In genomic region chr9:56669605-56670221, GRCm38 (mm10) we compare ENCODE assay signal across 12 mouse cellular contexts.
DNase-seq lines count a peak whose midpoint lies in the region; ATAC-seq and TF ChIP-seq lines count a peak whose summit lies in the region.
"Had no signal": no experiment of that assay in that cellular context is flagged by ENCODE, and none has a peak within 500 bp of the region (broad histone marks: within the 10 kb centered on the region; RNA-seq: fewer than 3 reads in every experiment).

No protein-coding gene starts in this region.

- intact Hi-C loops in left cerebral cortex, adult 2 months (cut with DNase I): no loop called here
- intact Hi-C loops in left cerebral cortex, postnatal 10 days (cut with DNase I): no loop called here

- 0 out of 2 replicates have a peak, but pooled peaks cover 4% of the 10 kb centered on the region for H3K4me1 ChIP-seq in forebrain, embryonic 14.5 days (ENCODE audit: control insufficient read depth, insufficient read depth, low read length)
- H3K4me1 ChIP-seq in forebrain, embryonic 11.5 days (replicated peaks; ENCODE audit: control insufficient read depth, insufficient read depth, low read length): no peaks in the 10 kb centered on the region
- H3K4me1 ChIP-seq in cortical plate, adult 2 months (ENCODE audit: control insufficient read depth, insufficient read depth, low read length): 0 out of 2 replicates have a peak, but pooled peaks cover 6% of the 10 kb centered on the region
- H3K4me1 ChIP-seq: embryonic facial prominence, embryonic 12.5 days; limb, embryonic 13.5 days had no signal

- H3K27me3 ChIP-seq in forebrain, embryonic 14.5 days (replicated peaks; ENCODE audit: control insufficient read depth, insufficient read depth, low read length): no peaks in the 10 kb centered on the region
- no peaks in the 10 kb centered on the region for H3K27me3 ChIP-seq in forebrain, embryonic 11.5 days (ENCODE audit: control insufficient read depth, insufficient read depth, low read length)
- H3K27me3 ChIP-seq: embryonic facial prominence, embryonic 12.5 days; limb, embryonic 13.5 days had no signal

- H3K9ac ChIP-seq in forebrain, embryonic 14.5 days (ENCODE audit: low read length): no peak overlapping the region
- H3K9ac ChIP-seq in forebrain, embryonic 11.5 days (ENCODE audit: low read length): no peak overlapping the region
- H3K9ac ChIP-seq: embryonic facial prominence, embryonic 12.5 days; limb, embryonic 13.5 days had no signal

- no peak overlapping the region; the same call in 1 of the 2 replicates for H3K27ac ChIP-seq in forebrain, embryonic 14.5 days (ENCODE audit: low read depth, low read length)
- no peak overlapping the region for H3K27ac ChIP-seq in forebrain, embryonic 11.5 days (ENCODE audit: low read depth, low read length)
- peak overlapping the region; percentile 81 for H3K27ac ChIP-seq in left cerebral cortex, adult 2 months
- peak overlapping the region; percentile 52; the same call in 1 of the 2 replicates for H3K27ac ChIP-seq in cortical plate, adult 2 months (ENCODE audit: insufficient read depth, low read length)
- H3K27ac ChIP-seq: embryonic facial prominence, embryonic 12.5 days; heart, adult 2 months; limb, embryonic 13.5 days had no signal

- 0 out of 2 replicates have a peak, but pooled peaks have one; percentile 29 for ATAC-seq in forebrain, embryonic 14.5 days
- no peak for ATAC-seq in forebrain, embryonic 11.5 days (replicated peaks; ENCODE audit: low FRiP score)

- no peak overlapping the region for H3K4me2 ChIP-seq in forebrain, embryonic 14.5 days (ENCODE audit: low read length)
- no peak overlapping the region for H3K4me2 ChIP-seq in forebrain, embryonic 11.5 days (ENCODE audit: low read depth, low read length, severe bottlenecking)
- H3K4me2 ChIP-seq: embryonic facial prominence, embryonic 12.5 days; limb, embryonic 13.5 days had no signal

- no peaks in the 10 kb centered on the region for H3K36me3 ChIP-seq in forebrain, embryonic 14.5 days (ENCODE audit: control insufficient read depth, insufficient read depth, low read length)
- H3K36me3 ChIP-seq in forebrain, embryonic 11.5 days (ENCODE audit: control insufficient read depth, insufficient read depth, low read length): no peaks in the 10 kb centered on the region
- H3K36me3 ChIP-seq: embryonic facial prominence, embryonic 12.5 days; limb, embryonic 13.5 days had no signal

- no peak for TF ChIP-seq CTCF in left cerebral cortex, adult 2 months (IDR thresholded peaks at IDR 0.05)
- no peak for TF ChIP-seq CTCF in cortical plate, adult 2 months (IDR thresholded peaks at IDR 0.05; ENCODE audit: extremely low read depth, insufficient read depth, low read length)

- WGBS in forebrain, embryonic 14.5 days: 44% methylated on average over 11 of the region's 11 CpGs
- WGBS in forebrain, embryonic 11.5 days: 59% methylated on average over 11 of the region's 11 CpGs

- DNase-seq in forebrain, embryonic 14.5 days (ENCODE audit: low spot score): no peak
- no peak for DNase-seq in forebrain, embryonic 11.5 days (ENCODE audit: low spot score)
- DNase-seq in left cerebral cortex, adult 2 months (ENCODE audit: extremely low spot score in 1 of 2, low spot score in 2 of 2): no peak
- no peak for DNase-seq in left cerebral cortex, postnatal 10 days (ENCODE audit: extremely low spot score in 1 of 2, low spot score in 2 of 2)
- peak; percentile 46 for DNase-seq in cerebellum, adult 11 months
- no peak for DNase-seq in gastrocnemius, postnatal 4 days (ENCODE audit: low spot score in 2 of 2)
- no peak for DNase-seq in right cerebral cortex, postnatal 4 days
- DNase-seq: layer of hippocampus, postnatal 36 days had no signal

- H3K9me3 ChIP-seq in forebrain, embryonic 14.5 days (replicated peaks; ENCODE audit: control insufficient read depth, low read length): no peaks in the 10 kb centered on the region
- no peaks in the 10 kb centered on the region for H3K9me3 ChIP-seq in forebrain, embryonic 11.5 days (ENCODE audit: control insufficient read depth, low read length)
- H3K9me3 ChIP-seq: embryonic facial prominence, embryonic 12.5 days; limb, embryonic 13.5 days had no signal

- no peak for TF ChIP-seq POLR2A in cortical plate, adult 2 months (IDR thresholded peaks at IDR 0.05; ENCODE audit: extremely low read depth, insufficient read depth, low read length)

- no peak overlapping the region for H3K4me3 ChIP-seq in forebrain, embryonic 14.5 days (ENCODE audit: low read depth, low read length)
- no peak overlapping the region for H3K4me3 ChIP-seq in forebrain, embryonic 11.5 days (ENCODE audit: low read depth, low read length)
- H3K4me3 ChIP-seq in left cerebral cortex, adult 2 months: no peak overlapping the region
- H3K4me3 ChIP-seq in cortical plate, adult 2 months (ENCODE audit: insufficient read depth, low read length): no peak overlapping the region
- H3K4me3 ChIP-seq: embryonic facial prominence, embryonic 12.5 days; heart, adult 2 months; limb, embryonic 13.5 days had no signal

Comparison
In these comparisons a context has a peak if more than half of its experiments do, and no peak if none do; other contexts are left out.
1. H3K27ac ChIP-seq: peak in left cerebral cortex, adult 2 months (single experiment) and cortical plate, adult 2 months (single experiment); none in forebrain, embryonic 14.5 days (single experiment) and forebrain, embryonic 11.5 days (single experiment).